Mouse (Mus musculus) cerebellum, postnatal 14 days (tissue): ENCODE results near the gene Rnf220.
A peak's percentile ranks its signal among the peaks of the same experiment; 100 is the strongest.
"Not testable (repeated sequence)": the region's sequence is repeated elsewhere in the genome, so short reads cannot be mapped to it uniquely, and the experiment has no call there.

Experiments
- DNase-seq, 2 experiments: peaks; one replicate each; pipeline ENCODE4 v3.0.0; 2021; ENCODE audit warnings: mixed read lengths in 2 of 2

Rnf220 gene

GRCm38 (mm10) chr4:117262101-117262913 lies 234.5 kb downstream of the Rnf220 start:
- peak; percentile 82 to 84 for DNase-seq

GRCm38 (mm10) chr4:117261222-117261621 lies 235.6 kb downstream of the Rnf220 start:
- DNase-seq = no peak

- not testable (repeated sequence) for DNase-seq
These were observed 236.9 kb downstream of the Rnf220 start for GRCm38 (mm10) chr4:117259909-117260308.

GRCm38 (mm10) chr4:117254672-117255071 lies 242.2 kb downstream of the Rnf220 start:
- DNase-seq = peak; percentile 54 to 72

GRCm38 (mm10) chr4:117254017-117254627 lies 242.7 kb downstream of the Rnf220 start:
- DNase-seq = peak in 1 of 2 experiments; percentile 26

GRCm38 (mm10) chr4:117253218-117254016 lies 243.4 kb downstream of the Rnf220 start:
- DNase-seq = no peak

GRCm38 (mm10) chr4:117252755-117253154 lies 244.1 kb downstream of the Rnf220 start:
- DNase-seq = no peak

- DNase-seq = no peak
These were observed 244.5 kb downstream of the Rnf220 start for GRCm38 (mm10) chr4:117252351-117252750.

- DNase-seq = peak; percentile 80 to 84
These were observed 245.0 kb downstream of the Rnf220 start, which contains the start of the genes Tmem53 and Armh1 for GRCm38 (mm10) chr4:117251801-117252316. TSS of gene Tmem53 (plus strand) at chr4:117251951. TSS of gene Armh1 (minus strand) at chr4:117252125.

- DNase-seq = no peak
These were observed 245.9 kb downstream of the Rnf220 start for GRCm38 (mm10) chr4:117250982-117251381.

- DNase-seq = peak; percentile 87 to 90
These were observed 256.0 kb downstream of the Rnf220 start for GRCm38 (mm10) chr4:117240867-117241266.

GRCm38 (mm10) chr4:117239153-117239552 lies 257.7 kb downstream of the Rnf220 start:
- DNase-seq = no peak

GRCm38 (mm10) chr4:117235822-117236221 lies 261.0 kb downstream of the Rnf220 start:
- DNase-seq = no peak

GRCm38 (mm10) chr4:117234166-117234741 lies 262.6 kb downstream of the Rnf220 start:
- no peak for DNase-seq

- DNase-seq = no peak
These were observed 265.6 kb downstream of the Rnf220 start for GRCm38 (mm10) chr4:117231208-117231607.

- peak in 1 of 2 experiments; percentile 31 for DNase-seq
These were observed 266.5 kb downstream of the Rnf220 start for GRCm38 (mm10) chr4:117230331-117230730.

GRCm38 (mm10) chr4:117229590-117229989 lies 267.3 kb downstream of the Rnf220 start:
- no peak for DNase-seq

GRCm38 (mm10) chr4:117225250-117225649 lies 271.6 kb downstream of the Rnf220 start:
- DNase-seq = no peak

- DNase-seq = no peak
These were observed 272.7 kb downstream of the Rnf220 start for GRCm38 (mm10) chr4:117224122-117224521.

- DNase-seq = no peak
These were observed 273.9 kb downstream of the Rnf220 start for GRCm38 (mm10) chr4:117223001-117223400.

GRCm38 (mm10) chr4:117221836-117222235 lies 275.0 kb downstream of the Rnf220 start:
- DNase-seq = peak; percentile 48 to 51
